Mouse (Mus musculus) brain, embryonic 14.5 days (tissue): ENCODE results near the gene Rhobtb1.

Experiments used
- CTCF ChIP-seq: fragments of 200-500 bp; IDR thresholded peaks from 2 replicates; pipeline ENCODE4 v1.5.1; 2012; ENCODE audit warnings: inconsistent platforms, mild to moderate bottlenecking, moderate library complexity, borderline replicate concordance; ENCODE audit not compliant: insufficient read depth, insufficient read length; ENCODE audit errors: extremely low read depth
- POLR2A ChIP-seq: fragments of 200-500 bp; IDR thresholded peaks from 2 replicates; pipeline ENCODE4 v1.6.1; 2012; ENCODE audit warnings: mild to moderate bottlenecking, inconsistent platforms, borderline replicate concordance; ENCODE audit not compliant: poor library complexity, insufficient read depth, insufficient read length, severe bottlenecking; ENCODE audit errors: extremely low read depth

- TF ChIP-seq POLR2A: no peak
- no peak for TF ChIP-seq CTCF
These were observed 123.5 kb downstream of the Rhobtb1 start for GRCm38 (mm10) chr10:69274705-69275104.
